Mouse (Mus musculus): Measurements from ENCODE around the gene Unc93a. TPM values are rescaled to one million over a fixed set of nuclear protein-coding genes. Genes with fewer than 3 reads are reported as not detected.
"Not testable (repeated sequence)": the region's sequence is repeated elsewhere in the genome, so short reads cannot be mapped to it uniquely, and the experiment has no call there.

Unc93a gene
- total RNA-seq (2021): 1 to 10 TPM in 1 of 2 experiments, under 1 TPM in 1; 0.52 to 1.2 TPM
- 0.06 and 0.07 TPM in 2 replicates for polyA plus RNA-seq (2012; rRNA removed)
- long read RNA-seq, partial matches to known transcripts: 0 of 1 reads
- long read RNA-seq, other reads (novel, unspliced or antisense): 1 of 1 reads

- DNase-seq: not testable (repeated sequence)
Observed at GRCm38 (mm10) chr17:13131710-13132109, at the start of gene Unc93a. Gene Unc93a (minus strand): TSS chr17:13131810.

- DNase-seq: not testable (repeated sequence)
Observed at GRCm38 (mm10) chr17:13180491-13180890, 48.9 kb upstream of the Unc93a start.

DNA sequence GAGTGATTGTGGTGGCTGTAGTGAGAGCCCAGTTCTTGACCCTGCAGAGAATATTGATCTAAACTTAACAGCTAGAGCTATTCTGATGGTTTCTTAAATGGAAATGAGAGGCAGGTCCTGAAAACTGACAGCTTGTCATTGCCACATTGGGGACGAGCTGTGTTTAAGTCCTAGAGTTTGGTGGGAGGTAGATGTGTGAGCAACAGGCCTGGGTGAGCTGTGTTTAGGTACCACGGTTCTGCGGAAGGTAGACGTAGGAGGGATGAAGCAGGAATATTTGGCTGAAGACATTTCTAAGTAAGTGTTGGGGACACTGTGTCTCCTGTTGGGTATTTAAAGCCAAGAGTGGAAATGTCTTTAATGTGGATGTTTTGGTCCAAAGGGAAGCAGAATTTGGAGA, 47.4 kb upstream of the Unc93a start:
- DNase-seq: not testable (repeated sequence)

- not testable (repeated sequence) for DNase-seq
Observed at GRCm38 (mm10) chr17:13177796-13178195, 46.2 kb upstream of the Unc93a start.

DNA sequence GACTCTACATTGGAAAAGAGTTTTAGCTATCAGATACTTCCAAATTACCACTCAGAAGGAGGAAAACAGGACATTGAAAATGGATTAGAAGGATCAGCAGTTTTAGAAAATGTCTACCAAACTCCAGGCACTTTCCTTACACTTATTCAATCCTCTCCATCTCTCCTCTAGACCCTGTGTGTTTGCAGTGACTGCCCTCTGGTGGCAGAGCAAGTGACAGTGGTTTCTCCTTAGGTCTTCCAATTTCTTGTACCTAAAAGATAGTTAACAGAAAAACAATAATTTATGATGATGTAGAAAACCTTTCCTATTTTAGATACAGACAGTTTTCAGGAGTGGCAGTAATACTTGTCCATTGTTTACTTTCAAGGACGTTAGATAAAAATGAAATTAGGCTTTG, 44.0 kb upstream of the Unc93a start:
- not testable (repeated sequence) for DNase-seq

- not testable (repeated sequence) for DNase-seq
Observed at GRCm38 (mm10) chr17:13174029-13174428, 42.4 kb upstream of the Unc93a start.

DNA sequence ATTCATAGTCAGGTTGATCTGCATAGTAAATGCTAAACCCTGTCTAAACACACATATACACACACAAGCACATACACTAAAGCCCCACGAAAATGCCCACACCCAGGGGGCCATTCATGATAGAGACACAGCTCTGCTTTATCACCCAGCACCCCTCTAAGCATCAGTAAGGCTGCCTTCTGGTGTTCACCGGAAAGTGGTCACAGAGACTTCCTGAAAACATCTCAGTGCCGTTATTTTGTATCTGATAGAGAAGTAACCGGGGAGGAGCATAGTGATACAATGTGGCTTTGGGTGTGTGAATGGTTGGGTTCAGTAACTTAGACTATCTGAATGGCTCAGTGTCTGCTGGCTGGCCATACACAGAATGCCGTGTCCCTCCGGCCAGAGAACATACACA, 42.0 kb upstream of the Unc93a start:
- DNase-seq: not testable (repeated sequence)

DNA sequence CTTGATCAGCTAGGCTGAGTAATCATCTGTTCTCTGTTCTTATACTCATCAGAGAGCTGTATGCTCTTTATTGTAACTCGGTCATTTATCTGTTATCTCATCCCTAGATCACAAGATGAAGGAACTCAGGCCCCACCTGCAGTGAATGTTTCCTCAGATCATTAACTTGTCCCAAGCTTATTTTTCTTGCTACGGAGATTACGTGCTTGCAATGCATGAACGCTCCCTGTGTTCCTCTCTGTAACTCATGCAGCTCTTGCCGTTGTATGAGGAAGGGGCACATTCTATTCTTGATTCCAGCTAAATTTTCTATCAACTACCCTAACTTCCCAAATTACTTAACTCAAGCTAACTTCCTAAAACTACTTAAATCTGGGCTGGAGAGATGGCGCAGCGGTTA, 14.5 kb upstream of the Unc93a start:
- DNase-seq: not testable (repeated sequence)

- DNase-seq: peak; percentile 63
Observed at GRCm38 (mm10) chr17:13144580-13145215, 13.1 kb upstream of the Unc93a start.

DNA sequence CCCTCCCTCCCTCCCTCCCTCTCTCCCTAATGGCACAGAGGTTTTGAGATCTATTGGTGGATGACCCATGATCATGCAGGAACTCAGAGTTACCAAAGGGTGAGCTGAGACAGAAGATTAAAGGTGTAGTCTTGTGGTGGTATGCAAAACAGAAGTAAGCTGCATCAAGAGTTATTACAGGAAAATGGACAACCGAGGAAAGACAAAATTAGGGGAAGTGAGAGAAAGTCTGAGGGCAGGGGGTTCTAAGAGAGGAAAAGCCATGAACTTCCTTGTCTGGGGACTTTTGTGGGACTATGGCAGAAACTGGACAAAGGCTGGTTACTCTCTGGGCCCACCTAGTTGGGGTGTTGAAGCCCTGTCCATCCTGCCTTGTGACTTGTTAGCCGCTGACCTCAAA, 11.1 kb upstream of the Unc93a start:
- DNase-seq: not testable (repeated sequence)

DNA sequence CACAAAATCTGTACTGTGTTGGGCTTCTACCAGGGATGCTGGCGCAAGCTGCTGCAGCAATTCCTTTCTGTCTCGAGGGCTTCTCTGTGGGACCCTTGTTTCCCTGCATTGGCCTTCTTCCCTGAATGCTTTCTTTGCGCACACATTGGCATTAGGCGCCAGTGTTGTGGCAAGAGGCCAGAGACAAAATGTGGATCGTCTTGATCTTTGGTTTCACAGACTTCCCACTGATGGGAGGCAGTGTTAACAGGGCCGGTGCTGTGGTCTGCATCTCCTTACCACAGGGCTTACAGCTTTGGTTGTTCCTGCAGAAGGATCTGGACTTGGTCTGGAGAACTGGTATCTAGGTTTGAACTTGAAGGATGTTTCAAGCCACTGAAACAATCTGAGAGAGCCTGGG, 3.7 kb upstream of the Unc93a start:
- not testable (repeated sequence) for DNase-seq

- not testable (repeated sequence) for DNase-seq
Observed at GRCm38 (mm10) chr17:13132352-13132751, 742 bp upstream of the Unc93a start.

GRCm38 (mm10) chr17:13129737-13130465, 1.7 kb downstream of the Unc93a start:
- DNase-seq: not testable (repeated sequence)

GRCm38 (mm10) chr17:13129324-13129723, 2.3 kb downstream of the Unc93a start:
- not testable (repeated sequence) for DNase-seq

DNA sequence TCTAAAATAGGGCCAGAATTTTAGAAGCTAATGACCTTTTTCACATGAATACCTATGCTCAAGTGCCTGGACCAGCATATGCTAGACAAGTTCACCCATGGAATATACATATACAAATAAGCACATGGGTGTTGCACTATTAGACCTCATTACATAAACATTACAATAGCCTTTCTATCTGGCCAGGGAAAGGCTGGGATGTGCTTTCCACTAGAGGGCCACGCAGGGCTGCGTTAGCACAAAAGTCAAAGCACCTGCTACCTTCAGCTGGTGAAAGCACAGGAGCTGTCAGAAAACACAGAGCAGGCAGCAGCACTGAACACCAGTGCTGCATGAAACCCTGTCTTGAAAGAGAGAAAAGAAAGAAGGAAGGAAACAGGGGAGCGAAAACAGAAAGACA, 7.4 kb downstream of the Unc93a start:
- DNase-seq: not testable (repeated sequence)

GRCm38 (mm10) chr17:13123308-13124038, 8.1 kb downstream of the Unc93a start:
- DNase-seq: not testable (repeated sequence)

DNA sequence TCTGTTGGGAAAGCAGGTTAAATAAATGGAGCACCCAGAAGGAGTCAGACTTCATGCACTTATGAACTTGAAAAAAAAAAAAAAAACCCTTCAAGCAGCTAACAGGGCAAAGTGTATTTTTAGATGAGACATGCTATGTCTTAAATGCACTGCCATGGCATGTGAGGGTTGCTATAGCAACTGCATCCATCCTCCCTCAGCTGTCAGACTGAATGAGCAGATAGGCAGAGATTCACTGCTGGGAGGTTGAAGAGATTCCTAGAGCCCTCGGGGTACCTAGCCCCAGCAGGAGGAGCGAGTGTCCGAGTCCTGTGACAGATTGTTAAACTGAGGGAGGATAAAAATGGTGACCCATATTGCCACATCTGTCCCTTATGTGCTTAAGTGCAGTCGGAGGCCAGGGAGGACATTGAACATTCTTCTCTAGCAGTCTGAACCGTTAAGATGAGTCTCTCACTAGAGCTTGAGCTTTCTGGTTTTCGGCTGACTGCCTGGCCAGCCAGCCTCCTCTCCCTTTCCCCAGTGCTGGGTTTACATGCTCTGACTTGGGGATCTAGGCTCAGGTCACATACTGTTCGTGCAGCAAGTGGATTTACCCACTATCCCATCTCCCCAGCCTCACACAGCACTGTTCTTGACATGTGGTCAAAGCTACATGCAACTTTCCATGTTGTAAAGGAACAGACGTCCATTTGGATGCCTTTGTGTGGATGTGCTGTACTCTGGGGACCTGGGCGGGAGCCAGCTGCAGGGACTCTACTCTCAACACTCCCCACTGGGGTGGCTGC, 18.9 kb downstream of the Unc93a start:
- not testable (repeated sequence) for DNase-seq

GRCm38 (mm10) chr17:13106563-13106962, 25.0 kb downstream of the Unc93a start:
- DNase-seq: peak; percentile 4

DNA sequence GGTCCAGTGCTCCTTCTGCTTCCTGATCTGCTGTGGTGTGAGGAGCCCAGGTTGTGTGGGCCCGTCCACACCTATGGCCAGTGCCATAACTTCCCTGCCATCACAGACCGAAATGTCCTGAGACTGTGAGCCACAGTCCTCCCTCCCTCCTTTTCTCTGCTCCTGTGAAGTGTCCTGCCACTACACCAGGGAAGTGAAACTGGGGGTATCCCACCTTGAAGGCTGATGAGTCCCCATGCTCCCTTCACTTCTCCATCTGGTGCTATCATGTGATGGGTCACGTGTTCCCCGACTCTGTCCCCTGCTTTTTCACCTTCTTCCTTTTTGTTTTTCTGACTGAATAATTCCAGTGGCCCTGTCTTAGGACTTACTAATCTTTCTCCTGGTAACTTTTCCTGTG, 38.6 kb downstream of the Unc93a start:
- not testable (repeated sequence) for DNase-seq

DNA sequence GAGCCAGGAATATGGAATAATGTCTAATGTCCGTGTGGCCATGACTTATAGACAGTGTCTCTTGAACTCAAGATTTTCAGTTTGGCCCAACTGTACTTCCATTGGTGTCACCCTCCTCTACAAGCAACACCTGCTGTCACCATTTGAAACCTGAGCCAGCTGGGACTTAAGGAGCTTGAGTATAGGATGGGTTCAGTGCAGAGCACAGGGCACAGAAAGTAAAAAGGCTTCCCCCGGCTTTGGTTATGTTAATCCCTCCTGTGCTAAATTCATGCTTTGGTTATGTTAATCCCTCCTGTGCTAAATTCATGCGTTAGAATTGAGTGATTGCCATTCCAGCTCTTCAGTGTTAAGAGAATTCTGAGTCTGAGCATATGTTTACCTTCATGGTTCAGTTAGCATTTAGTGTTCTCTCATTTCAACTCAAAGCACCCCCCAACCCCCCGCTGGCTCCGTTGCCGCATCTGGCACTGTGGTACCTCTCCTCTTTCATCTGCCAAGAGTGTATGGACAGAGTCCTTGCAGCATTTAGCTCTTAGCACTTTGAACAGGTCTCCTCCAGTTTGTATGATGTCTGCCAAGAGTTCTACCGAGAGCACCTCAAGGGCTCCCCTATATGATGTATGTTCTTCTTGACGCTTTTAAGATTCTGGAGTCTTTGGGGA, 39.4 kb downstream of the Unc93a start:
- DNase-seq: not testable (repeated sequence)

DNA sequence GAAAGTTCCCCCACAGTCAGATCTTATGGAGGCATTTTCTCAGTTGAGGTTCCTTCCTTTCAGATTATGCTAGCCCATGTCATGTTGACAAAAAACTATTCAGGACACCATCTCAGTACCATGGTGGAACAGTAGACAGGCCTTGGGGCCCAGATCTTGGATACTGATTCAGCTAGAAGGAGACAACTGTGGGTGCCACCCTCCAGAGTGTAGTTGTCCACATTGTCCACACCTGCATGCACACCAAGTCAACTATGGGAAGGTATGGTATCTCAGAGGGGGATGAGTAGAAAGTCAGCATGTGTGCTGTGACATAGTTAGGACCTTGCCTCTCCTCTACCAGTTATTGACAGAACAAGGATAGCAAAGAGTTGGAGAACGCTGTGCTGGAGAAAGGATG, 40.1 kb downstream of the Unc93a start:
- DNase-seq: not testable (repeated sequence)
